Mouse (Mus musculus) R1 (cell line): ENCODE results near the gene Ptcd3.

Experiments
- DNase-seq: peaks from one replicate; pipeline ENCODE4 v3.0.0-alpha.2; 2018; ENCODE audit warnings: low read depth, low spot score

Ptcd3 gene

DNA sequence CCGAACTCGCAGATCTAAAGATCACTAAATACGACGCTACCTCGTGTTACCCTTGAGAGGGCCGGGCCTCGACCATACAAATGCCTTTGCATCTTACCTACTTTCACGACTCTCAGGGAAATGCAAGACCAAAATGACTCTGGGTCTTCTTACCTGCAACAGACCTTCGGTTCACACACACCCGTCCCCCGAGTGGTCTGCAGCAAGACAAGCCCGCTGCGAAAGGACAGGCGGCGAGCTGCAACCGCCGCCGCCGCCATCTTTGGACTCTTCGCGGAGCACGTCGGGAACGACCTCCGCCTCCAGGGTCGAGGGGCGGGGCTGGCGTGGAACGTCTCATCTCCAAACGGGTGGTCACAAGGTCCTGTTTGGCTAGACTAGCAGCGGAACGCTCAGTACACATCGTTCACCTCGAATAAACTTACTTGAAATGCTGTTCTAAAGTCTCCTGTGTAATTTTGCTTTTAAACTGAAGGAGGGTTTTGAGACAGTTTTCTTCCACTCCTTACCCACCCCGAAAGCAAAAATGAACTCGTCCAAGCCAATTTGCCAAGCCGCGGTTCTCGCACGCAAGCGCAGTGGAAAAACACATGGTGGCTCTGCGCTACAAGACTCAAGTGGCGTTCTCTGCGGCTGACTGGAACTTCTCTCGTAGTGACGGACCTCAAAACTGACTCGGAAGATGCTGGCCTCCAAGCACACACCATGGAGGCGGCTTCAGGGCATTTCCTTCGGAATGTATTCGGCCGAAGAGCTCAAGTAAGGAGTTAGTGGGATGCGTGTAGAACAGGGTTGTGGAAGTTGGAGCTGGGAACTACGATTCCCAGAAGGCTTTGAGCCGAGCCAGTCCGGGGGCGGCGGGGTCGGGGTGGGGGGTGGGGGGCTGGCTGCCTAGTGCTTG, at the start of gene Ptcd3, which contains the start of gene Polr1a:
Ptcd3 (minus strand) TSS at position 270 of the 901 bp plus-strand sequence.
Polr1a (plus strand) TSS at position 573 of the 901 bp plus-strand sequence.
- DNase-seq: peak; percentile 96

- DNase-seq: no peak
Measured at GRCm38 (mm10) chr6:71951192-71951591, 42.6 kb upstream of the Ptcd3 start.

DNA sequence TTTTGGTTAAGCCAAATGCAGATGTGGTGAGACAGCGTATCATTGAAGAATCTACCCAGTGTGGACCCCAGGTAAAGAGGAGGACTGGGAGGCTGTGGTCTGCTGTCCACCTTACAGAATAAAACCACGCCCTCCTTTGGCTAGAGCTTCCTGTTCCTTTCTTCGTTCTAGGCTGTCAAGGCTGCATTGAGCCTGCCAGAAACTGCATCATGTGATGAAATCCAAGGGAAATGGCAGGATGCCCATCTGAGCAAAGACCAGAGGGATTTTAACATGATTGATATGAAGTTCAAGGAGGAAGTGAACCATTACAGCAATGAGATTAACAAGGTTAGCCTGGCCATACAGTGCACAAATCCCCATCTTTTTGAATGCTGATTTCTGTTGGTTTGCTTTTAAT, 42.0 kb upstream of the Ptcd3 start:
- DNase-seq: no peak

DNA sequence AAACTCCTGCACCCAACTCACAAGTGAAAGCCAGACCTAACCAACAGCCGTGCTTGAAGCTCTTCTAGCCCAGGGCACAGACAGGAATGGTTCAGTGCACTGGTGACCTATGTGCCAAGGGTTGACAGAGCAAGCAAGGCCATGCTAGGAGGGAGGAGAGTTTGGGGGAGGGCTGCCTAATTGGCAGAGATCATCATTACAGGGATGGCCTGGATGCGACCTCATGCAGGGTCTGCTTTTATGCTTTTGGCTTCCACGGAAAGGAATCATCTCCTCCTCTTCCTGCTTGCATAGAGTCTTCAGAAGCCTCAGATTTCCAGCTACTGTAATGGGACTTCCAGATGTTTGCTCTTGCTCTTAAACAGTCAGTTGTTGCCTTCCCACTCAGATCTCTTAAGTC, 41.2 kb upstream of the Ptcd3 start:
- DNase-seq: no peak

GRCm38 (mm10) chr6:71946121-71946520, 37.6 kb upstream of the Ptcd3 start:
- DNase-seq: peak; percentile 47

DNA sequence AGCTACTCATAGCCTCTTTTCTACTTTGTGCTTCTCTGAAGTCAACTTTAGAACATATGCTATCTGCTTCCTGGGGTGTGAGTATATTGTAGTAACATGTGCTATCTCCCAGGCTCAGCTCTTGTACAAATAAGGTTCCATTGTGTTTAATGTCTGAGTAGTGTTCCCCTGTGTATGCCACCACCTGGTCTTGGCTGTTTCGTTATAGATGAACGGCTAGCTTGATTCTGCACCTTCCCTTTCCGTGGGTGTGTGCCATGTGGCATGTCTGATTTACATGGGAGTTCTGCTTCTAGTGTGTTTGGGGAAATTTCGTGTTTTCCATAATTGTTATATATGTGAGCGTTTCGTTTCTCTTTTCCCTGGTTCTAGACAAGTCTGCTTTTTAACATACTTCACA, 36.6 kb upstream of the Ptcd3 start:
- DNase-seq: no peak

DNA sequence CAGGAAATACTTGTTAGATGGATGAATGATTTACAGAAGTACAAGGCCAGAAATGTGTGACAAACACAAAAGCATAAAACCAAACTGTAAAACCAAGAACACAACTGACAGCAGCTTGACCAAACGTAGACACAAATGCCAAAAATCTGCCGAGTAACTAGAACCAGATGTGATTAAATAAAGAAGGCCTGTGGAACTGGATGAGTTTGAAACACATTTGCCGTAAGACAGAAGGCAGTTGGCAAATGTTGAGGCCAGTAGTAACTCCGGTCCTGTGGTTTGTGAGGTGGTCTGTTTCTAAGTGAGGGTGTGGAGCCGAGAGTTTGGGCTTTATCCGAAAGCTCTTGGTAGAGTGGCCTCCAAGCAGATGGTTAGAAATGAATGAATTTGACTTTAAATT, 32.4 kb upstream of the Ptcd3 start:
- DNase-seq: no peak

GRCm38 (mm10) chr6:71935737-71936136, 27.2 kb upstream of the Ptcd3 start:
- no peak for DNase-seq

DNA sequence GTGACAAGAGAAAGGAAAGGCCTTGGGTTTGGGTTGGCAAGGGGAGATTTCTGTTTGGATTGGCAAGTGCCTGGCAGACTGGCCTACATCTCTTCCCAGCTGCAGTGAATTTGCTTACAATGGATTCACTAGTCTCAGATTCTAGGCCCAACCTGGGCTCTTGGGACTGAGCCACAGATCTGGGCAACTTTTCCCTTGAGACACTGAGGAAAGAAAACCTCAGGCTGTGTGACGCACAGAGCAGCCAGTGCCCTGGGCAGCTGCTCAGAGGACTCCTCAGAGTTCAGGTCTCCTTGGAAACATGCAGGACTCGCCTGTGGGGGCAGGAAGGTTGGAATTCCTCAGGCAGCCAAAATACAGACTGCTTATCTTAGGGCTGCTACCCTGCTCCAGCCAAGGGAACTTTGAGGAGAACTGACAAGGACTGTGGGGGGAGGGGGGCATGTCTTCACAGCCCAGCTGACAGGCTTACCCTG, 25.6 kb upstream of the Ptcd3 start:
- no peak for DNase-seq

DNA sequence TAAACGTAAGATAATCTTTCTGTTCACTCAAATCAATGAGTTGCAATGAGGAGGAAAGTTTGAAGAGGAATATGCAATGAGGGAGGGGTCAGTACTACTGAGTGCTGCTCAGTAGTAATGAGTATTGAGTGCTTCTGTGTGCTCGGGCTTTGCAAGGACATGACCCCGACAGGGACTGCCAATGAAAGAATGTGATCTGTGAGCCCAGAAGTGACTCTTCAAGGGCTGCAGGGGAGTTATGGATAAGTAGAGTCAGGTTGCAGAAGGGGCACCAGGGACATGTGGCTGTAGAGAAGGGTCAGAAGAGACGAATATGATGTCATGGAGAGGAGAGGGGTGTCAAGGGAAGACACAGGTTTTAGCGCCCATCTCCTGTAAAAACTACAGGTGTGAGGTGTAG, 23.8 kb upstream of the Ptcd3 start:
- DNase-seq: no peak

- DNase-seq: no peak
Measured at GRCm38 (mm10) chr6:71930830-71931437, 22.4 kb upstream of the Ptcd3 start.

DNA sequence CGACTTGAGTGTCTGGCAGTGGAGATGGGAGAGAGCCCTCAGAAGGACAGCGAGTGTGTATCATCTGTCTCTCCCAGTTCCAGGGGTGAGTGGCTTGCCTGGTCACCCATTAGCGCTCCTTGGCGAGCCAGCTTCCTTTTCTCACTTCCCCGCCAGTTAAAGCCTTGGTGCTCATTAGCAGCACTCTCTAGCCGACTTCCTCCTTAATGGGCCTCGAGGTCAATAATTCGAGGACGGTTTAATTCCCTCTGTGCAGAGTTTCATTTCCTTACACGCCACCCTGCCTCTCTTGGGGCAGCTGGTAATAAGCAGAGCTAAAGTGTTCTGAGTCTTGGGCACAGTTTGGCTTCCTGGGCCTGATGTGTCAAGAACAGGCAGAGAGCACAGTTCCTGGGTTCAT, 21.5 kb upstream of the Ptcd3 start:
- no peak for DNase-seq

DNA sequence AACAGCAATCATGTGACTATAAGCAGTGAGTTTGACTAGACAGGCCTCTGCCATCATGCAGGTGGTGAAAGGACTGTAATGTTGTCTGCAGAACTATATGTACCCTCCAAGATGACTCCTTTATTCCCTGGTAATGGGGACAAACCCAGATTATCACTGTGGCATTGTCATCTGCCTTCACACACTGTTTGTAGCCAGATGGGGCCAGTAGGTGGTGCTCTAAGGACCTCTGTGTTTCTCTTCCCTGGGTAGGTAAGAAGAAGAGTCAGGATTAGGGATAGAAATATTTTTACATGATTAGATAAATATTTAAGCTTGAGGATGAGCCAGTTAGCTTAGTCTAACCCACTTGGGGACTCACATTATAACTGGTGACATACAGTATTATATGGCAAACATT, 19.4 kb upstream of the Ptcd3 start:
- DNase-seq: peak; percentile 51

DNA sequence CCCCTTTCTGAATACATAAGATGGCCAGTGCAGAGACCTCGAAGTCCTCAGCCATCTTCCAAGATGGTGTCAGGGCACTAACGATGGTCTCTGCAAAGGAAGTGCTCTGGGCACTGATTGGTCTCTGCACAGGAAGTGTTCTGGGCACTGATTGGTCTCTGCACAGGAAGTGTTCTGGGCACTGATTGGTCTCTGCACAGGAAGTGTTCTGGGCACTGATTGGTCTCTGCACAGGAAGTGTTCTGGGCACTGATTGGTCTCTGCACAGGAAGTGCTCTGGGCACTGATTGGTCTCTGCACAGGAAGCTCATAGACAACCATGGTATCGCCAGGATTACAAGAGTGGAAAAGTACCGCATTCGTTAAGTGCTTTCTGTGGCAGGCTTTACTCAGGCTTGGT, 16.7 kb upstream of the Ptcd3 start:
- DNase-seq: peak; percentile 89

- DNase-seq: no peak
Measured at GRCm38 (mm10) chr6:71920752-71921151, 12.2 kb upstream of the Ptcd3 start.

DNA sequence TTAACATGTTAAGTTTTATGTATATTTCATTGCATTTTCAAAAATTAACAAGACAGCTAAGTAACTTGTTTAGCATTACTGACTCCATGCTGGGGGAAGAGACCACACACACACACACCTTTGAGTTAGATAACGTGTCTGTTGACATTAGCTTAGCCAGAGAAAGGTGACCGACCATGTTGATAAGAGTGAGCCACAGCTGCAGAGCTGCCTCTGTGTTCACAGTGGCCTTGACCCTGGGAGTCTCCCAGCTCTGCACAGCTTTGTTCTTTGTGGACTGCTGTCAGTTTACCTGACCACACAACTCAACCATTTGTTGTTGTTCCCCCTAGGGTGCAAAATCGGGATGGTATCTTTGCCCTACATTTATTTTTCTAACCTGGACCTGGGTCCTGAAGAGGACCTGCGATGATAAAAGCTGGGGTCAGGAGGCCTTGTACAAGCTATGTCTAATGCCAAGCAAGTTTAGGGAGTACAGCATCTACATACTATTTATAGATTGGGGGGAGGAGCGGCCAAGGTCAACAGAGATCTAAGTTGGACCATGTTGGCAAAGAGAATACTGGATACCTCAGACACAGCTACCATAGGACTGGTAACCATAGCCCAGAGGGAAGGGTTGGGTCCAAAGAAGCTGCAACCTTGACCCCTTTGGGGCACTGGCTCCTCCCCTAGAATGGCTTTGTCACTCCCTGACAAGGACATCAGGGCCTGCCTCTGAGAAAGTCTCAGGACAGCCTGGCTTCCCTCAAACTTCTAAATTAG, 3.3 kb upstream of the Ptcd3 start:
- DNase-seq: peak; percentile 41

- peak; percentile 47 for DNase-seq
Measured at GRCm38 (mm10) chr6:71909840-71910239, 1.3 kb upstream of the Ptcd3 start.

DNA sequence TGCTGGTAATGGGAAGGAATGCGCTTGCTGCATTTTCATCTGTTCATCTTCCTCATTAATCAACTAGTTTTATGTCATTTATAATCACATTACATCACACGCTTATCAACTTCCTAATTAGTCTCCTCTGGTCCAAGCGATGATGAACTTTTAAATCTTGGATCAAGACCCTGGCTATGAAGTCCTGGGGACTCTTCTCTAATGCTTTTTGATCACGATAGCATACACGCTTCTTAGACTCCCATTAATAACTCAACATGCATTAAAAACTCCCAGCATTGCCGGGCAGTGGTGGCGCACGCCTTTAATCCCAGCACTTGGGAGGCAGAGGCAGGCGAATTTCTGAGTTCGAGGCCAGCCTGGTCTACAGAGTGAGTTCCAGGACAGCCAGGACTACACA, 834 bp upstream of the Ptcd3 start:
- no peak for DNase-seq

- peak; percentile 32 for DNase-seq
Measured at GRCm38 (mm10) chr6:71907702-71908235, 781 bp downstream of the Ptcd3 start.

DNA sequence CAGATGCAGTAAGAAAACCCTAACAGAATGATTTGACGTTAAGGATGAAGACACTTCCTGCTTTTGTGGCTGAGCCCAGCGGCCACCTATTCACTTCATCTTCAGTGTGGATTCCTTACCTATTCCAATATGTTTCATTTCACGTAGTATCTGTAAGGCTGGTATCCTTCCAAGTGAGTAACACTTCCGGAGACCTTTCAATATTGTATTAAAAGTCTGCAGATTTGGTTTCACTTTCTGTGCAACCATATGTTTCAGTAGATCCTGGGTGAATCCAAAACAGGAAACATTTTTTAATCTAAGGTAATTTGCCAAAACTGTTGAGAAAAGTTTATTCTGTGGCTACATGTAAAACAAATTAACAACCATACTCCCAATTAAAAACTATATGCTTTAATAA, 15.3 kb downstream of the Ptcd3 start:
- DNase-seq: no peak

DNA sequence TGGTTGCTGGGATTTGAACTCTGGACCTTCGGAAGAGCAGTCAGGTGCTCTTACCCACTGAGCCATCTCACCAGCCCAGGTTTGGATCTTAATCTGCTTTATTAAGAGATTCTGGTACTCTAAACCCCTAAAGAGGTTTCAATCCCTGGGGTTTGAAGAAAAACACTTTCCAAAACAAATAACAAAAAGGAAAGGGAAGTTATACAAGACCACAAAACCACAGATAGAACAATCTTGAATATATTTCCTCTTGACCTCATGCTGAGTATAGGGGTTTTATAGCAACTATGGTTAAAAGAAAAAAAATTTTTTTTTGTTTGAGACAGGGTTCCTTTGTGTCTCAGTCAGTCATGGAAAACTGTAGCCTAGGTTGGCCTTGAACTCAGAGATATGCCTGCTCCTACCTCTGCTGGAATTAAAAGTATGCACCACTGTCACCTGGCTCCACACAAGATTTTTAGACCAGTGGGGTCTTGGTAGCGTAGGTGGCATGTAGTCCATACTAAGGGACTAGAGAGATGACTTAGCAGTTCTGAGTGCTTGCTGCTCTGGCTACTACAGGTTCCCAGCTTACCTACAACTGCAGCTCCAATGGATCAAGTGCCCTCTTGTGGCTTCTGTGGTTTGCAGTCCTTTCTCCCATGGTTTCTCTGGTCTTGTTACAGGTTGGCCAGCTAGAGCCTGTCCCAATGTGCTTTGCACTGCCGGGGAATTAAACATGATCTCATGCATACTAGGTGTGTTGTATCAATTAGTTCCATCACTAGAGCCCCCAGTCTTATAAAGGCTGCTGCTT, 30.4 kb downstream of the Ptcd3 start:
- peak; percentile 67 for DNase-seq
